Mouse (Mus musculus): ENCODE results near the gene Slc25a4. TPM values are rescaled to one million over a fixed set of nuclear protein-coding genes. Genes with fewer than 3 reads are reported as not detected.

Slc25a4 gene
- polyA plus RNA-seq, 1 experiment from 2014 or later: 973 TPM

- ATAC-seq (ENCODE audit: low FRiP score): no peak
Observed at GRCm38 (mm10) chr8:46211611-46212071, 557 bp upstream of the Slc25a4 start.

DNA sequence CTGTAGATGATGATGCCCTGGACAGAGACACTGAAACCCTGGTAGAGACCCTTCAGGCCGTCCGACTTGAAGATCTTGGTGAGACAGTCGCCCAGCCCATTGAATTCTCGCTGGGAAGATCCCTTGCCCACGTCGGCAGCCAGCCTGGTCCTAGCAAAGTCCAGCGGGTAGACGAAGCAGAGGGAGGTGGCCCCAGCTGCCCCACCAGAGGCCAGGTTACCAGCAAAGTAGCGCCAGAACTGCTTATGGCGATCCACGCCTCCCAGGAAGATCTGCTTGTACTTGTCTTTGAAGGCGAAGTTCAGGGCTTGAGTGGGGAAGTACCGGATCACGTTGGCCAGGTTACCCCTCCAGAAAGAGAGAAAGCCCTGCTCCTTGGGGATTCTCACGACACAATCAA is 2.0 kb downstream of the Slc25a4 start:
- Histone ChIP-seq H3K27me3 (ENCODE audit: control insufficient read depth, insufficient read depth, low read length) (no peaks in the 10 kb centered on the region), H3K4me3 (replicated peaks; ENCODE audit: low read length) (peak overlapping the region; percentile 78), H3K4me2 (replicated peaks) (peak overlapping the region; percentile 91), H3K36me3 (replicated peaks; ENCODE audit: control insufficient read depth, insufficient read depth) (peaks cover 54% of the 10 kb centered on the region), H3K4me1 (replicated peaks; ENCODE audit: control insufficient read depth, insufficient read depth, low read length) (peaks cover 33% of the 10 kb centered on the region), H3K9me3 (ENCODE audit: control insufficient read depth, low read length) (no peaks in the 10 kb centered on the region), H3K9ac (peak overlapping the region; percentile 96), H3K27ac (no peak overlapping the region)
- 78% methylated on average over 15 of the region's 15 CpGs for WGBS
- no peak for DNase-seq (ENCODE audit: low spot score)
- ATAC-seq (ENCODE audit: low FRiP score): no peak

More at GRCm38 (mm10) chr8:46211611-46212071, 557 bp upstream of the Slc25a4 start:
- Histone ChIP-seq H3K27me3 (ENCODE audit: control insufficient read depth, insufficient read depth, low read length) (no peaks in the 10 kb centered on the region), H3K27ac (peak overlapping the region; percentile 95), H3K4me3 (replicated peaks; ENCODE audit: low read length) (peak overlapping the region; percentile 78), H3K4me1 (replicated peaks; ENCODE audit: control insufficient read depth, insufficient read depth, low read length) (peaks cover 33% of the 10 kb centered on the region), H3K9me3 (ENCODE audit: control insufficient read depth, low read length) (no peaks in the 10 kb centered on the region), H3K36me3 (replicated peaks; ENCODE audit: control insufficient read depth, insufficient read depth) (peaks cover 28% of the 10 kb centered on the region), H3K9ac (peak overlapping the region; percentile 96), H3K4me2 (replicated peaks) (peak overlapping the region; percentile 91)
- 3% methylated on average over 13 of the region's 13 CpGs for WGBS
- peak; percentile 47 for DNase-seq (ENCODE audit: low spot score)

- no peak overlapping the region for H3K27ac ChIP-seq
- H3K9me3 ChIP-seq (ENCODE audit: control insufficient read depth, low read length): no peaks in the 10 kb centered on the region
- H3K27me3 ChIP-seq (ENCODE audit: control insufficient read depth, insufficient read depth, low read length): no peaks in the 10 kb centered on the region
- ATAC-seq (ENCODE audit: low FRiP score) (no peak), DNase-seq (ENCODE audit: low spot score) (no peak)
- no peak overlapping the region for H3K9ac ChIP-seq
- peak overlapping the region; percentile 91 for H3K4me2 ChIP-seq (replicated peaks)
- WGBS: 71% methylated on average over 12 of the region's 12 CpGs
- peaks cover 59% of the 10 kb centered on the region for H3K36me3 ChIP-seq (replicated peaks; ENCODE audit: control insufficient read depth, insufficient read depth)
- peak overlapping the region; percentile 78 for H3K4me3 ChIP-seq (replicated peaks; ENCODE audit: low read length)
- H3K4me1 ChIP-seq (replicated peaks; ENCODE audit: control insufficient read depth, insufficient read depth, low read length): peaks cover 33% of the 10 kb centered on the region
Observed at GRCm38 (mm10) chr8:46208354-46208753, 2.7 kb downstream of the Slc25a4 start.

DNA sequence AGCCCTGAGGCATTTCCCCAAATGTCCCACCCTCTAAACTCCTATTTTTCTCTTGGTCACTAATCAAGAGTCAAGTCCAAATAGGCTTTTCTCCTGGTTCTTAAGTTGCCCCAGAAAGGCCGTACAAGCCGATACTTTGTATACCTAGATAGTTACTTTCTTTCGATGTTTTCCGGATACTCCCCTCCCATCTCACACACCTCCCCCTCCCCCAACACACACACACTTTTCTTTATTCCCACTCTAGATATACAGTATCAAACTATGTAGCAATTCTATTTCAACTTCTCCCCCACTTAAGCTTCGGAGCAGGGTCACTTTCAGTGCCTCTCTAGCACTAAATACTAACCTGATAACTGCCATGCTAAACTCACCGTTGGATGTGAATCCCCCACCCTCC is 5.0 kb downstream of the Slc25a4 start:
- no peak overlapping the region for H3K27ac ChIP-seq
- DNase-seq (ENCODE audit: low spot score) (no peak), ATAC-seq (ENCODE audit: low FRiP score) (no peak)
- H3K4me2 ChIP-seq (replicated peaks): no peak overlapping the region
- H3K27me3 ChIP-seq (ENCODE audit: control insufficient read depth, insufficient read depth, low read length): no peaks in the 10 kb centered on the region
- no peak overlapping the region for H3K4me3 ChIP-seq (replicated peaks; ENCODE audit: low read length)
- H3K4me1 ChIP-seq (replicated peaks; ENCODE audit: control insufficient read depth, insufficient read depth, low read length): peaks cover 22% of the 10 kb centered on the region
- WGBS: 93% methylated on average over 6 of the region's 6 CpGs
- H3K9ac ChIP-seq: no peak overlapping the region
- no peaks in the 10 kb centered on the region for H3K9me3 ChIP-seq (ENCODE audit: control insufficient read depth, low read length)
- peaks cover 69% of the 10 kb centered on the region for H3K36me3 ChIP-seq (replicated peaks; ENCODE audit: control insufficient read depth, insufficient read depth)

DNA sequence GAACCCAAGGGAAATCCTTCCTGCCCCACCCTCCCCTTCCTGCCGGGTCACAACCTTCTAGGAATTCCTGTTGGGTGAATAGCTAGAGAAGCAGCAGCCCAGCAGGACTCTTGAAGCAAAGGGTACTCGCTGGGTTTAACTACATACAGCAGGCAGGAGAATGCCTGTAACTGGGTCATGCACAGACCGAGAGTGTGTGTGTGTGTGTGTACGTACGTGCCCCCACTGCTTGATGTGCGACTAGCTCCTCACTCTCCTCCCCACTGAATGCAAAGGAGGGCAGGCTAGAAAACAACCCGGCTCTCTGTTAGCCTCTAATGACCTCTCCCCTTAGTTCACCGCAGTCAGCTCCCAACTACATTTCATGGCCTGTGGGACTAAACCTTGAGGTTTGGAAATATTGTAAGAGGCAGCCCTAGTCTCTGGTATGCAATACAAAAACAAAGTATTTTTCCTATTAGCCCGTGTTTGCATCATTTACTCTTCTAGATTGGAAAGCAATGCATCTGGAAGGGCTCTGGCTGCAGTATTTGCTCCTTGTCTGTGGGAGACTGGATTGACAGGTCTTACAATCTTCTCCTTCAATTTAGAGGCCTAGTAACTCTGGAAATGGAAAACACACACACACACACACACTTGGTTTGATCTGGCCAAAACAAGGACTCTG is 6.0 kb downstream of the Slc25a4 start:
- Histone ChIP-seq H3K27me3 (ENCODE audit: control insufficient read depth, insufficient read depth, low read length) (no peaks in the 10 kb centered on the region), H3K27ac (no peak overlapping the region), H3K9ac (no peak overlapping the region), H3K4me3 (replicated peaks; ENCODE audit: low read length) (no peak overlapping the region), H3K4me2 (replicated peaks) (no peak overlapping the region), H3K36me3 (replicated peaks; ENCODE audit: control insufficient read depth, insufficient read depth) (peaks cover 69% of the 10 kb centered on the region), H3K9me3 (ENCODE audit: control insufficient read depth, low read length) (no peaks in the 10 kb centered on the region), H3K4me1 (replicated peaks; ENCODE audit: control insufficient read depth, insufficient read depth, low read length) (peaks cover 22% of the 10 kb centered on the region)
- no peak for ATAC-seq (ENCODE audit: low FRiP score)
- DNase-seq (ENCODE audit: low spot score): no peak
- 81% methylated on average over 9 of the region's 9 CpGs for WGBS

DNA sequence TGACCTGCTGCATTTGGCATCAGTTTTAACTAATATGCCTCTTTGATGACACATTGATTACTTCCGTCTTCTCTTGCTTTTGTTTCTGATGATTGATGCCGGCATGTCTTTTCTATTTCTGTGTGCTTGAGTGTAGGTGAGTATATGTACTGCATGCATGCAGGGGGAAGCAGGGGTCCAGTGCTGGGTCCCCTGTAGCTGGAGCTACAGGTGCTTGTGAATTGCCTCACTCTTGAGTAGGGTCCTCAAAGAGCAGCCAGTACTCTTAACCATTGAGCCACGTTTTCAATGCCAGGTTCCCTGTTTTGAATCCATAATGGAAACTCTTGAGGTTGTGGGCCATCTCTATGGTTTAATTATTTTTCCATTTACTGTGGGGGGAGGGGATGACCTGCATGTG is 6.8 kb downstream of the Slc25a4 start:
- no peak overlapping the region for H3K4me3 ChIP-seq (replicated peaks; ENCODE audit: low read length)
- H3K36me3 ChIP-seq (replicated peaks; ENCODE audit: control insufficient read depth, insufficient read depth): peaks cover 67% of the 10 kb centered on the region
- H3K4me1 ChIP-seq (replicated peaks; ENCODE audit: control insufficient read depth, insufficient read depth, low read length): peaks cover 14% of the 10 kb centered on the region
- ATAC-seq (ENCODE audit: low FRiP score): no peak
- H3K27ac ChIP-seq: no peak overlapping the region
- no peak overlapping the region for H3K9ac ChIP-seq
- no peak for DNase-seq (ENCODE audit: low spot score)
- no peaks in the 10 kb centered on the region for H3K9me3 ChIP-seq (ENCODE audit: control insufficient read depth, low read length)
- H3K27me3 ChIP-seq (ENCODE audit: control insufficient read depth, insufficient read depth, low read length): no peaks in the 10 kb centered on the region
- 95% methylated on average over 3 of the region's 3 CpGs for WGBS
- H3K4me2 ChIP-seq (replicated peaks): no peak overlapping the region

GRCm38 (mm10) chr8:46202350-46202749 is 8.7 kb downstream of the Slc25a4 start:
- Histone ChIP-seq H3K36me3 (replicated peaks; ENCODE audit: control insufficient read depth, insufficient read depth) (peaks cover 48% of the 10 kb centered on the region), H3K4me1 (replicated peaks; ENCODE audit: control insufficient read depth, insufficient read depth, low read length) (no peaks in the 10 kb centered on the region), H3K4me3 (replicated peaks; ENCODE audit: low read length) (no peak overlapping the region), H3K4me2 (replicated peaks) (no peak overlapping the region), H3K9me3 (ENCODE audit: control insufficient read depth, low read length) (no peaks in the 10 kb centered on the region), H3K27ac (no peak overlapping the region), H3K27me3 (ENCODE audit: control insufficient read depth, insufficient read depth, low read length) (no peaks in the 10 kb centered on the region), H3K9ac (no peak overlapping the region)
- ATAC-seq (ENCODE audit: low FRiP score) (no peak), DNase-seq (ENCODE audit: low spot score) (no peak)
- 84% methylated on average over 6 of the region's 6 CpGs for WGBS

DNA sequence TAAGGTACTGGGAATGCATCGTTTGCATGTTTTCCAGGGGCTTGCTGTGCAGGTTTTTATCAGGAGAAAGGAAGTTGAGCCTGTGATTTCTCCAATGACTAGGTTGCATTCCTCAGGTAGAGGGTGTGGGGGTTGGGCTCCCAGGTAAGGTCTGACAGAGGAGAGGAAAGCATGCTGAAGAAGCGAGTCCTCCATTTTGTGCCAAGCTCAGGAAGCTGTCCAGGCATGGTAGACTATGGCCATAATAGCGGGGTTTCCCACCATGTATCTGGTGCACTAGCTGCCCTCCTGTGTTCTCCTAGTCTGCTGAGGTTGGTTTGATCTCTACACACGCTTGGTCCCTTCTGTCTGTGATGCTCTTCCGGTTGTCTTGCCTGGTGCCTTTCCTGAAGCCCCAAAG is 13.4 kb downstream of the Slc25a4 start:
- Histone ChIP-seq H3K9ac (no peak overlapping the region), H3K4me1 (replicated peaks; ENCODE audit: control insufficient read depth, insufficient read depth, low read length) (no peaks in the 10 kb centered on the region), H3K36me3 (replicated peaks; ENCODE audit: control insufficient read depth, insufficient read depth) (peaks cover 24% of the 10 kb centered on the region), H3K4me2 (replicated peaks) (no peak overlapping the region), H3K27me3 (ENCODE audit: control insufficient read depth, insufficient read depth, low read length) (no peaks in the 10 kb centered on the region), H3K4me3 (replicated peaks; ENCODE audit: low read length) (no peak overlapping the region), H3K9me3 (ENCODE audit: control insufficient read depth, low read length) (no peaks in the 10 kb centered on the region), H3K27ac (no peak overlapping the region)
- ATAC-seq (ENCODE audit: low FRiP score): no peak
- WGBS: 88% methylated on average over 5 of the region's 5 CpGs
- no peak for DNase-seq (ENCODE audit: low spot score)

DNA sequence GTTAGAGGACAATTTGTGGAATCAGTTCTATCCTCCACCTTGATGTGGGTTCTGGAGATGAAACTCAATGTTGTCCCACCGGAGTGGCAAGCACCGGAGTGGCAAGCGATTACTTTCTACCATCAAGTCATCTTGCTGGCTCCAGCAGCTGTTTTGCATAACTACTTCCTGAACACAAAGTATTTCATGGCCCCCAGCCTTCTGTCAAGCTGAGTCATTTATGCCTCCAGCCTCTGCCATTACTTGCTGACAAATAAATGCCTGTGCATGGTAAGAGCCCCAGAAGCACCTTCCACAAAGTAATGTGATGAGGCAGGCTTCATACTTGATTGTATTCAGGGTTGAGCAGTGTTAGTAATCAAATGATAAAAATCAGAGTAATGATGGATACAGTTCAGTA is 14.2 kb downstream of the Slc25a4 start:
- H3K4me1 ChIP-seq (replicated peaks; ENCODE audit: control insufficient read depth, insufficient read depth, low read length): no peaks in the 10 kb centered on the region
- no peak for DNase-seq (ENCODE audit: low spot score)
- H3K4me2 ChIP-seq (replicated peaks): no peak overlapping the region
- WGBS: 93% methylated on average over 3 of the region's 3 CpGs
- no peak overlapping the region for H3K9ac ChIP-seq
- H3K9me3 ChIP-seq (ENCODE audit: control insufficient read depth, low read length): no peaks in the 10 kb centered on the region
- no peak overlapping the region for H3K27ac ChIP-seq
- no peak for ATAC-seq (ENCODE audit: low FRiP score)
- H3K36me3 ChIP-seq (replicated peaks; ENCODE audit: control insufficient read depth, insufficient read depth): peaks cover 28% of the 10 kb centered on the region
- H3K4me3 ChIP-seq (replicated peaks; ENCODE audit: low read length): no peak overlapping the region
- no peaks in the 10 kb centered on the region for H3K27me3 ChIP-seq (ENCODE audit: control insufficient read depth, insufficient read depth, low read length)

DNA sequence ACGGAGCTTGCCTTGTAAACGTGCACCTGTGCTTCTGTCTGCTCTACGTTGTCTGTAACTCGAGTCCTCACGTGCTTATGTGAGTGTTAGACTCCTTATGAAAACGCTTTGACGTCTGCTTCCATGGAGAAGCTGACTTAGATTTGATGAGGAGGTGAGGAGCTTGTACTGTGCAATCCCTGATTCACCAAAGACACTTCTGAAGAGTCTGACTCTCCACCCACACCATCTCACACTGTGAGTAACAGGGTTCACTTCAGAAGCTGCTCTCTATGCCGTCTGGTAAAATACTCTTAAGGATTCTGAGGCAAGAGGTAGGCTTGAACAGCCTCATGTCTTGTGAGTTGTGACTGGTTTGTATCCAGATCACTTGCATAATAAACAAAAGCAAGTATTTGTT is 18.0 kb downstream of the Slc25a4 start:
- Histone ChIP-seq H3K4me2 (replicated peaks) (no peak overlapping the region), H3K27me3 (ENCODE audit: control insufficient read depth, insufficient read depth, low read length) (no peaks in the 10 kb centered on the region), H3K36me3 (replicated peaks; ENCODE audit: control insufficient read depth, insufficient read depth) (peaks cover 29% of the 10 kb centered on the region), H3K4me3 (replicated peaks; ENCODE audit: low read length) (no peak overlapping the region), H3K9ac (no peak overlapping the region), H3K4me1 (replicated peaks; ENCODE audit: control insufficient read depth, insufficient read depth, low read length) (no peaks in the 10 kb centered on the region), H3K27ac (no peak overlapping the region), H3K9me3 (ENCODE audit: control insufficient read depth, low read length) (no peaks in the 10 kb centered on the region)
- DNase-seq (ENCODE audit: low spot score) (no peak), ATAC-seq (ENCODE audit: low FRiP score) (no peak)
- 92% methylated on average over 8 of the region's 8 CpGs for WGBS

All from hindbrain, embryonic 14.5 days (tissue).